Mouse (Mus musculus) C2C12 (cell line): ENCODE measurements at regions not wholly inside any gene's neighbourhood (a gene's known extent, or its start where the extent isn't known, plus 50 kb on each side); places are given as distances from the start of the nearest gene placed in this dataset.

Experiments used
- CTCF ChIP-seq: IDR thresholded peaks from one replicate; pipeline ENCODE4 v1.5.1; 2011; ENCODE audit not compliant: control insufficient read depth, insufficient read depth, insufficient read length
- FOSL1 ChIP-seq: IDR thresholded peaks from one replicate; pipeline ENCODE4 v1.8.0; 2011; ENCODE audit warnings: mild to moderate bottlenecking, low read length; ENCODE audit not compliant: poor library complexity, insufficient read depth, severe bottlenecking
- MAX ChIP-seq: IDR thresholded peaks from one replicate; pipeline ENCODE4 v1.6.1; 2011; ENCODE audit warnings: mild to moderate bottlenecking, control low read depth
- MYOG ChIP-seq: IDR thresholded peaks from one replicate; pipeline ENCODE4 v1.6.1; 2011; ENCODE audit not compliant: control insufficient read depth, insufficient read length; ENCODE audit errors: extremely low read depth
- USF1 ChIP-seq: IDR thresholded peaks from one replicate; pipeline ENCODE4 v1.6.1; 2011; ENCODE audit warnings: low read depth, mild to moderate bottlenecking, control low read depth, moderate library complexity

- no peak for TF ChIP-seq CTCF
- TF ChIP-seq MAX, result no peak
- no peak for TF ChIP-seq MYOG
- TF ChIP-seq USF1, result no peak
- TF ChIP-seq FOSL1, result no peak
Observed at GRCm38 (mm10) chr13:52726043-52726442, 143.1 kb downstream of the Syk start.
